Mouse (Mus musculus): ENCODE data around the gene Dennd1a. TPM values are rescaled to one million over a fixed set of nuclear protein-coding genes. Genes with fewer than 3 reads are reported as not detected.

The Dennd1a gene
- polyA plus RNA-seq, 1 experiment from 2014 or later = 12.2 TPM

GRCm38 (mm10) chr2:37766027-37766761, 521.0 kb downstream of the Dennd1a start:
- WGBS = 54% methylated on average over 11 of the region's 11 CpGs
- H3K4me2 ChIP-seq (replicated peaks; ENCODE audit: low read depth, low read length) = no peak overlapping the region
- H3K27me3 ChIP-seq (ENCODE audit: control insufficient read depth, insufficient read depth, low read length) = no peaks in the 10 kb centered on the region
- no peaks in the 10 kb centered on the region for H3K9me3 ChIP-seq (ENCODE audit: control insufficient read depth, low read depth, low read length)
- no peak overlapping the region for H3K9ac ChIP-seq (replicated peaks; ENCODE audit: low read depth, low read length)
- H3K4me3 ChIP-seq (ENCODE audit: low read depth, low read length) = no peak overlapping the region
- H3K27ac ChIP-seq (ENCODE audit: low read length) = no peak overlapping the region
- no peaks in the 10 kb centered on the region for H3K36me3 ChIP-seq (ENCODE audit: control insufficient read depth, insufficient read depth, low read length)
- H3K4me1 ChIP-seq (ENCODE audit: control insufficient read depth, insufficient read depth, low read length) = peaks cover 17% of the 10 kb centered on the region
- no peak for ATAC-seq (ENCODE audit: insufficient number of reproducible peaks, insufficient read depth, low FRiP score, low read depth)

GRCm38 (mm10) chr2:37765082-37765483, 522.1 kb downstream of the Dennd1a start:
- no peak overlapping the region for H3K27ac ChIP-seq (ENCODE audit: low read length)
- H3K4me1 ChIP-seq (ENCODE audit: control insufficient read depth, insufficient read depth, low read length) = peaks cover 17% of the 10 kb centered on the region
- no peak overlapping the region for H3K4me2 ChIP-seq (replicated peaks; ENCODE audit: low read depth, low read length)
- ATAC-seq (ENCODE audit: insufficient number of reproducible peaks, insufficient read depth, low FRiP score, low read depth) = no peak
- H3K4me3 ChIP-seq (ENCODE audit: low read depth, low read length) = no peak overlapping the region
- no peaks in the 10 kb centered on the region for H3K36me3 ChIP-seq (ENCODE audit: control insufficient read depth, insufficient read depth, low read length)
- no peak overlapping the region for H3K9ac ChIP-seq (replicated peaks; ENCODE audit: low read depth, low read length)
- H3K27me3 ChIP-seq (ENCODE audit: control insufficient read depth, insufficient read depth, low read length) = no peaks in the 10 kb centered on the region
- no peaks in the 10 kb centered on the region for H3K9me3 ChIP-seq (ENCODE audit: control insufficient read depth, low read depth, low read length)
- WGBS = 26% methylated on average over 21 of the region's 21 CpGs

GRCm38 (mm10) chr2:37764514-37764913, 522.7 kb downstream of the Dennd1a start:
- H3K36me3 ChIP-seq (ENCODE audit: control insufficient read depth, insufficient read depth, low read length) = no peaks in the 10 kb centered on the region
- H3K9me3 ChIP-seq (ENCODE audit: control insufficient read depth, low read depth, low read length) = no peaks in the 10 kb centered on the region
- H3K27ac ChIP-seq (ENCODE audit: low read length) = no peak overlapping the region
- no peak for ATAC-seq (ENCODE audit: insufficient number of reproducible peaks, insufficient read depth, low FRiP score, low read depth)
- no peak overlapping the region for H3K4me3 ChIP-seq (ENCODE audit: low read depth, low read length)
- no peak overlapping the region for H3K4me2 ChIP-seq (replicated peaks; ENCODE audit: low read depth, low read length)
- no peaks in the 10 kb centered on the region for H3K27me3 ChIP-seq (ENCODE audit: control insufficient read depth, insufficient read depth, low read length)
- no peak overlapping the region for H3K9ac ChIP-seq (replicated peaks; ENCODE audit: low read depth, low read length)
- 78% methylated on average over 2 of the region's 2 CpGs for WGBS
- H3K4me1 ChIP-seq (ENCODE audit: control insufficient read depth, insufficient read depth, low read length) = peaks cover 17% of the 10 kb centered on the region

DNA sequence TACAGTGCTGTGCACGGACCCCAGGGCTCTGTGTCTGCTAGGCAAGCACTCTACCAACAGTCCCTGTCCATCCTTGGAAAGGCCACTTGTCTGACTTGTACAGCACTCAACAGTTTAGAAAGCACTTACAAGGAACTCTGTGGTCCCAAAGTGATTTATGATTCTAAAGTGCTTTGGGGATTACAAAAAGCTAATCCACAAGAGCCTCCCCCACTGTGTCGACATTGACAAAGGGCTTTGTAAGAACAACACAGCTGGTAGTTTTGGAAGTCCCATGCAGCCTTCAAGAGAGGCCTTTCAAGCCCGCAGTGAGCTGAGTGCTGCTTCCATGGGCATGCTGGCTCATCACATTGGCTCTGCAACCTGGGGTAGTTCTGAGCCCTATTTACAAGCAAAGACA, 523.6 kb downstream of the Dennd1a start:
- H3K4me1 ChIP-seq (ENCODE audit: control insufficient read depth, insufficient read depth, low read length) = peaks cover 19% of the 10 kb centered on the region
- no peak overlapping the region for H3K9ac ChIP-seq (replicated peaks; ENCODE audit: low read depth, low read length)
- H3K36me3 ChIP-seq (ENCODE audit: control insufficient read depth, insufficient read depth, low read length) = no peaks in the 10 kb centered on the region
- H3K27ac ChIP-seq (ENCODE audit: low read length) = no peak overlapping the region
- no peak overlapping the region for H3K4me2 ChIP-seq (replicated peaks; ENCODE audit: low read depth, low read length)
- WGBS = 15% methylated on average over 3 of the region's 3 CpGs
- no peak overlapping the region for H3K4me3 ChIP-seq (ENCODE audit: low read depth, low read length)
- H3K9me3 ChIP-seq (ENCODE audit: control insufficient read depth, low read depth, low read length) = no peaks in the 10 kb centered on the region
- H3K27me3 ChIP-seq (ENCODE audit: control insufficient read depth, insufficient read depth, low read length) = no peaks in the 10 kb centered on the region
- ATAC-seq (ENCODE audit: insufficient number of reproducible peaks, insufficient read depth, low FRiP score, low read depth) = no peak

- H3K9ac ChIP-seq (replicated peaks; ENCODE audit: low read depth, low read length) = no peak overlapping the region
- ATAC-seq (ENCODE audit: insufficient number of reproducible peaks, insufficient read depth, low FRiP score, low read depth) = no peak
- 50% methylated on average over 6 of the region's 6 CpGs for WGBS
These were observed 526.6 kb downstream of the Dennd1a start for GRCm38 (mm10) chr2:37760633-37761032.

GRCm38 (mm10) chr2:37758343-37759015, 528.7 kb downstream of the Dennd1a start:
- ATAC-seq (ENCODE audit: insufficient number of reproducible peaks, insufficient read depth, low FRiP score, low read depth) = no peak

More at GRCm38 (mm10) chr2:37760633-37761032, 526.6 kb downstream of the Dennd1a start:
- H3K27me3 ChIP-seq (ENCODE audit: control insufficient read depth, insufficient read depth, low read length) = no peaks in the 10 kb centered on the region
- no peak overlapping the region for H3K4me3 ChIP-seq (ENCODE audit: low read depth, low read length)
- 0 out of 2 replicates have a peak, but pooled peaks cover 5% of the 10 kb centered on the region for H3K4me1 ChIP-seq (ENCODE audit: control insufficient read depth, insufficient read depth, low read length)
- no peak overlapping the region for H3K27ac ChIP-seq (ENCODE audit: low read length)
- H3K4me2 ChIP-seq (replicated peaks; ENCODE audit: low read depth, low read length) = no peak overlapping the region
- no peaks in the 10 kb centered on the region for H3K36me3 ChIP-seq (ENCODE audit: control insufficient read depth, insufficient read depth, low read length)
- H3K9me3 ChIP-seq (ENCODE audit: control insufficient read depth, low read depth, low read length) = no peaks in the 10 kb centered on the region

GRCm38 (mm10) chr2:37757784-37758183, 529.4 kb downstream of the Dennd1a start:
- Histone ChIP-seq H3K9me3 (ENCODE audit: control insufficient read depth, low read depth, low read length) (no peaks in the 10 kb centered on the region), H3K4me2 (replicated peaks; ENCODE audit: low read depth, low read length) (peak overlapping the region; percentile 25; the same call in 1 of the 2 replicates), H3K27me3 (ENCODE audit: control insufficient read depth, insufficient read depth, low read length) (no peaks in the 10 kb centered on the region), H3K9ac (replicated peaks; ENCODE audit: low read depth, low read length) (no peak overlapping the region), H3K27ac (ENCODE audit: low read length) (no peak overlapping the region), H3K36me3 (ENCODE audit: control insufficient read depth, insufficient read depth, low read length) (no peaks in the 10 kb centered on the region), H3K4me1 (ENCODE audit: control insufficient read depth, insufficient read depth, low read length) (0 out of 2 replicates have a peak, but pooled peaks cover 5% of the 10 kb centered on the region), H3K4me3 (ENCODE audit: low read depth, low read length) (no peak overlapping the region)
- ATAC-seq (ENCODE audit: insufficient number of reproducible peaks, insufficient read depth, low FRiP score, low read depth) = no peak
- WGBS = 86% methylated on average over 4 of the region's 4 CpGs

More at GRCm38 (mm10) chr2:37758343-37759015, 528.7 kb downstream of the Dennd1a start:
- 15% methylated on average over 21 of the region's 21 CpGs for WGBS
- H3K9me3 ChIP-seq (ENCODE audit: control insufficient read depth, low read depth, low read length) = no peaks in the 10 kb centered on the region
- 0 out of 2 replicates have a peak, but pooled peaks cover 5% of the 10 kb centered on the region for H3K4me1 ChIP-seq (ENCODE audit: control insufficient read depth, insufficient read depth, low read length)
- H3K27me3 ChIP-seq (ENCODE audit: control insufficient read depth, insufficient read depth, low read length) = no peaks in the 10 kb centered on the region
- peak overlapping the region; percentile 25 for H3K4me2 ChIP-seq (replicated peaks; ENCODE audit: low read depth, low read length)
- H3K36me3 ChIP-seq (ENCODE audit: control insufficient read depth, insufficient read depth, low read length) = no peaks in the 10 kb centered on the region
- H3K4me3 ChIP-seq (ENCODE audit: low read depth, low read length) = no peak overlapping the region
- H3K9ac ChIP-seq (replicated peaks; ENCODE audit: low read depth, low read length) = no peak overlapping the region
- H3K27ac ChIP-seq (ENCODE audit: low read length) = no peak overlapping the region

DNA sequence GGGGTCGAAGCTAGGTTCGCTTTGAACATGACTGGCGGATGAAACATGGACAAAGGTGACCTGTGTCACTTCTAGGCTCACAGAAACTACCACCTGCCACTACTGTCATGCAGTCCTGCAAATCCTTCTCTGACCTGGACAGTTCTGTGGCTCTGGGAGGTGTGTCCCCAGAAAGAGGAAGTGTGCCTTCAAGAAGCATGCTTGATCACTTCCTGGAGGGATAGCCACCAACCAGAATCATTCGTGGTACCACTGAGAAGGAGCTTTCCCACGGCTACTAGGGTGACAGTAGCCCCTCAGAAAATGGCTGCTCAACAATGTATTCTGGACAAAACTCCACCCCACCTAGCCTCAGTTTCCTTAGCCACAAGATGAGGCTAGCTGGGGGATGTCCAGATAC, 530.2 kb downstream of the Dennd1a start:
- Histone ChIP-seq H3K4me3 (ENCODE audit: low read depth, low read length) (no peak overlapping the region), H3K4me2 (replicated peaks; ENCODE audit: low read depth, low read length) (no peak overlapping the region), H3K9ac (replicated peaks; ENCODE audit: low read depth, low read length) (no peak overlapping the region), H3K9me3 (ENCODE audit: control insufficient read depth, low read depth, low read length) (no peaks in the 10 kb centered on the region), H3K36me3 (ENCODE audit: control insufficient read depth, insufficient read depth, low read length) (no peaks in the 10 kb centered on the region), H3K27me3 (ENCODE audit: control insufficient read depth, insufficient read depth, low read length) (no peaks in the 10 kb centered on the region), H3K4me1 (ENCODE audit: control insufficient read depth, insufficient read depth, low read length) (0 out of 2 replicates have a peak, but pooled peaks cover 5% of the 10 kb centered on the region), H3K27ac (ENCODE audit: low read length) (no peak overlapping the region)
- no peak for ATAC-seq (ENCODE audit: insufficient number of reproducible peaks, insufficient read depth, low FRiP score, low read depth)
- 79% methylated on average over 5 of the region's 5 CpGs for WGBS

Measured in stomach, embryonic 14.5 days (tissue).